Mouse (Mus musculus): ENCODE measurements around the gene Tbck.

DNA sequence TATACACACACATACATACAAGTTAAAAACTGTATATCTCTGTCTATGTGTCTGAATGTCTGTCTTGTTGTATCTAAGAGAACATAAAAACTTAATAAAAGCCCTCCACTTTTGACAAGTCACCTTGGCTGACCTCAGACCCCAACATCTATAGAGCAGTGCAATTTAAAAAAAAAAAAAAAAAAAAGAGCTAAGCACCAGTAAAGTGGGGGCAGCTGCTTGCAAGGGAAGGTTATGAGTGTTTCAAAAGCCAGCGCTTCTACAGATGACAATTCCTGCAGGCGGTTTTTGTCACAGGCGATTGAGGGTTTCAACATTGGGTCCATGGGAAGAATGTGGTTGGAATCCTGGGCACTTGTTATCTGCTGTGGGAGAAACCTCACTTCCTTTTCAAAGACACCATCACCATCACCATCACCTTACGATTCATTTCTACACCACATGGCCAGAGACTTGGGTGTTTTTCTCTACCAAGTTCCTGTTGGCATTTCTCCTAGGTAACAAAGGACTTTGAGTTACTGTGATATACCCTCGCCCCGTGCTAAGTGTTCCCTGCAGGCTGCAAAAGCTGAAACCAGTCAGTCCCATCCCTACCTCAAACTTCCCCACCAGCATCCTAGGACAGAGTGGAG, 202.6 kb downstream of the Tbck start:
- TF ChIP-seq CTCF (IDR thresholded peaks at IDR 0.05) = no peak
- no peak for TF ChIP-seq EP300 (IDR thresholded peaks at IDR 0.05)
